Mouse (Mus musculus) embryonic fibroblast, embryonic 13.5 days (primary cell): ENCODE measurements around the gene Supt20.

Experiments
- CTCF ChIP-seq: IDR thresholded peaks from 2 replicates; pipeline ENCODE4 v1.5.1; 2011; ENCODE audit warnings: mild to moderate bottlenecking, control low read depth, low read length, moderate library complexity, borderline replicate concordance; ENCODE audit not compliant: insufficient read depth
- POLR2A ChIP-seq: IDR thresholded peaks from 2 replicates; pipeline ENCODE4 v1.6.1; 2011; ENCODE audit warnings: low read depth, mild to moderate bottlenecking, control low read depth, low read length, moderate library complexity

DNA sequence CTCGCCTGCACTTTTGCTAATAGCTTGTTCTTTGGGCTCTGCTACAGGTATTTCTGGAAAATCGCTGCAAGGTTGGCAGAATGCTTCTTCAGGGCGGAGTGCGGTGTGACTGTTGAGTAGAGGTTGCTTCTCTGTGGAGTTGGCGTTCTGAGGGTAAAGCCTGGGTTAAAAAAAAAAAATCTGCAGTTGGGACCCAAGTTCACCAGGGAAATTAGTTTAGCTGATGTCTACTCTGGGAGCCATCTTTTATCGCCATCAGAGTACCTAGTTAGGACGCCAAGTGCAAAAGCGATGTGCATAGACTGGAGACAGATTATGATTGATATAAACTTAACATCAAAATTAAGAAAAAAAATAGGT, 429 bp downstream of the Supt20 start:
- TF ChIP-seq CTCF (no peak), POLR2A (no peak; the same call in 1 of the 2 replicates)
